Mouse (Mus musculus): ENCODE measurements around the gene Bcl2l14.

DNA sequence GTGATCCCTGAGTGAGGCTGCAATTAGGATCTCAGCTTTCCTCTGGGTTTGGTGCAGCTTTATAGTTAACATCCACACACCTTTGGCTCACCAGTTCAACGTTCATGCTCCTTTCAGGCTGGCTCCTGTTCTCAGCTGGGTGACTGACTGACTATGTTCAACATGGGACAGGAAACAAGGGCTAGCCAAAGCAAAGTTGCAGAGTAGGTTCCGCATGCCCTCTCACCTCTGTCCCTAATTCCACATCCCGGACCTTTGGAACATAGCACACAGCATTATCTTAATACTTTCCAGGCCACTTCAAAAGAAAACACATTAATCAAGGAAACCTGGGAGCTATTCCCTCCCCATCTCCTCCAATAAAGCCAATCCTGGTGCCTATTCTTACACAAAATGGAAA lies 18.3 kb upstream of the Bcl2l14 start:
- TF ChIP-seq CTCF (IDR thresholded peaks at IDR 0.05; ENCODE audit: low read depth) (no peak), EP300 (IDR thresholded peaks at IDR 0.05; ENCODE audit: low read depth) (no peak)

Measured in liver, embryonic 14.5 days (tissue).